Mouse (Mus musculus) c-Kit-positive CD71-negative TER-119-negative erythroid progenitor cells, embryonic 14.5 days (primary cell): ENCODE data around the gene Dcaf6.

Experiments
- DNase-seq: peaks from one replicate; pipeline ENCODE4 v3.0.0-alpha.2; 2013; ENCODE audit warnings: low read depth

Gene Dcaf6

GRCm38 (mm10) chr1:165321393-165321861 lies 138.8 kb downstream of the Dcaf6 start:
- DNase-seq, result no peak

- DNase-seq, result peak; percentile 50
These were observed 139.9 kb downstream of the Dcaf6 start for GRCm38 (mm10) chr1:165320141-165320934.

- no peak for DNase-seq
These were observed 143.9 kb downstream of the Dcaf6 start for GRCm38 (mm10) chr1:165316361-165316760.

GRCm38 (mm10) chr1:165308180-165308579 lies 152.1 kb downstream of the Dcaf6 start:
- DNase-seq, result no peak

- DNase-seq, result no peak
These were observed 155.9 kb downstream of the Dcaf6 start for GRCm38 (mm10) chr1:165304341-165304740.

- DNase-seq, result no peak
These were observed 157.1 kb downstream of the Dcaf6 start for GRCm38 (mm10) chr1:165303209-165303608.

- no peak for DNase-seq
These were observed 157.6 kb downstream of the Dcaf6 start for GRCm38 (mm10) chr1:165302455-165303208.

GRCm38 (mm10) chr1:165301567-165301966 lies 158.7 kb downstream of the Dcaf6 start:
- DNase-seq, result no peak

GRCm38 (mm10) chr1:165301108-165301507 lies 159.2 kb downstream of the Dcaf6 start:
- DNase-seq, result no peak

- DNase-seq, result no peak
These were observed 164.8 kb downstream of the Dcaf6 start, which contains the start of gene Gpr161 for GRCm38 (mm10) chr1:165295489-165295888. Gpr161 (plus strand) TSS chr1:165295789.

- DNase-seq, result no peak
These were observed 168.7 kb downstream of the Dcaf6 start for GRCm38 (mm10) chr1:165291606-165292005.

GRCm38 (mm10) chr1:165289831-165290230 lies 170.4 kb downstream of the Dcaf6 start:
- DNase-seq, result no peak

- no peak for DNase-seq
These were observed 172.1 kb downstream of the Dcaf6 start for GRCm38 (mm10) chr1:165288165-165288564.

- DNase-seq, result no peak
These were observed 176.2 kb downstream of the Dcaf6 start for GRCm38 (mm10) chr1:165284096-165284495.

- DNase-seq, result no peak
These were observed 177.3 kb downstream of the Dcaf6 start for GRCm38 (mm10) chr1:165282967-165283345.

- no peak for DNase-seq
These were observed 177.9 kb downstream of the Dcaf6 start for GRCm38 (mm10) chr1:165282222-165282966.

GRCm38 (mm10) chr1:165281351-165282221 lies 178.7 kb downstream of the Dcaf6 start:
- DNase-seq, result peak; percentile 13

GRCm38 (mm10) chr1:165280741-165281140 lies 179.5 kb downstream of the Dcaf6 start:
- no peak for DNase-seq
